Mouse (Mus musculus): ENCODE data around the gene Mogs. TPM values are rescaled to one million over a fixed set of nuclear protein-coding genes. Genes with fewer than 3 reads are reported as not detected.
A peak's percentile ranks its signal among the peaks of the same experiment; 100 is the strongest.

Mogs gene
- polyA plus RNA-seq, 3 experiments from 2014 or later, result 7.7 to 13.3 (median 12.9) TPM

- no peak for ATAC-seq
These were observed 7.7 kb downstream of the Mogs start for GRCm38 (mm10) chr6:83122961-83123360.

DNA sequence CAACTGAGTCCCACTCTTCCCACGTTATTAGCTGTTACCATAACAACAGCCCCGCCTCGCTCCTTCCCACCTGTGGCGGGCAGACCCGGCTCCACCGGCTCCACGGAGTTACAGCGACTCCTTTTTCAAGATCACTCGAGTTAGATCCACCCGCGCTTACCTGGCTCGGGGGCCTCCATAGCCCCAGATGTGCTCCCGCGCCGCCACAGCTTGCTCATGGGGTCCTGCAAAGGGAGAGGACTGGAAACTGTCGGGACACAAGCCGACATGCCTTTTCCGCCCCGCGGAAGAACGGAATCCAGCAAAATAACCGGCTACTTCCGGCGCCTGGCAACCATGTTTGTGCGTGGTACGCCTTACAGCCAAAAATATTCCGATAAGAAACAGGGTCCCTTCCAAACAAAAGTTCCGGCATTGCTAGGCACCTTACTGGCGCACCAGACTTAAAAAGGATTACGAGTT, 9.6 kb downstream of the Mogs start:
- peak; percentile 47 for ATAC-seq

GRCm38 (mm10) chr6:83125331-83125730, 10.0 kb downstream of the Mogs start, which contains the start of gene Ino80b:
Gene Ino80b, minus strand, starts transcription at chr6:83125431.
- no peak for ATAC-seq

- ATAC-seq, result no peak
These were observed 12.1 kb downstream of the Mogs start for GRCm38 (mm10) chr6:83127419-83127818.

GRCm38 (mm10) chr6:83131469-83132034, 16.3 kb downstream of the Mogs start:
- ATAC-seq, result no peak

DNA sequence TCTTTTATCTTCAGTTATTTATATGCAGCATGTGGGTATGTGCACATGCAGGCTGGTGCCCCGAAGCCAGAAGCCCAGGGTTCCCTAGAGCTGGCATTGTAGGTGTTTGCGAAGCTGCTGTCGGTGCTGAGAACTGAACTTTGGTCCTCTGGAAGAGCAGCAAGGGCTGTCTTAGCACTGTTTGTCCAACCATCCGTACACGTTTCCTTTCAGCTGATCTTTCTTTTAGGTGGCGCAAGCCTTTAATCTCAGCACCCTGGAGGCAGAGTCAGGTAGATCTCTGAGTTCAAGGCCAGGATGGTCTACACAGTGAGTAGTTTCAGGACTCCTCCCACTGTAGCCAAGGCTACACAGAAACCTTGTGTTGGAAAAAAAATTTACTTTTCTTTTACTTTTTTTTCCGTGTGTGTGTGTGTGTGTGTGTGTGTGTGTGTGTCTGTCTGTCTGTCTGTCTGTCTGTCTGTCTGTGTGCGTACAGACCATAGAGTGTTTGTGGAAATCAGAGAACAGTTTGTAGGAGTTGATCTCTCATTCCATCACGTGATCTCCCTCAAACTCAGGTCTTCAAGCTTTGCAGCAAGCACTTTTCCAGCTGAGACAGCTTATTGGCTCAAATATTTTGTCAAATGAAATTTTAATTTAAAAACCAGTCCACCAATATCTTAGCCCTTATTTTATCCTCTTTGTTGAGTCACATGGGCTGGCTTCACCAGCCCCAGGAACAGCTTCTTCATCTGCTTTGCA, 17.1 kb downstream of the Mogs start:
- ATAC-seq, result no peak

GRCm38 (mm10) chr6:83134226-83134625, 18.9 kb downstream of the Mogs start:
- no peak for ATAC-seq

DNA sequence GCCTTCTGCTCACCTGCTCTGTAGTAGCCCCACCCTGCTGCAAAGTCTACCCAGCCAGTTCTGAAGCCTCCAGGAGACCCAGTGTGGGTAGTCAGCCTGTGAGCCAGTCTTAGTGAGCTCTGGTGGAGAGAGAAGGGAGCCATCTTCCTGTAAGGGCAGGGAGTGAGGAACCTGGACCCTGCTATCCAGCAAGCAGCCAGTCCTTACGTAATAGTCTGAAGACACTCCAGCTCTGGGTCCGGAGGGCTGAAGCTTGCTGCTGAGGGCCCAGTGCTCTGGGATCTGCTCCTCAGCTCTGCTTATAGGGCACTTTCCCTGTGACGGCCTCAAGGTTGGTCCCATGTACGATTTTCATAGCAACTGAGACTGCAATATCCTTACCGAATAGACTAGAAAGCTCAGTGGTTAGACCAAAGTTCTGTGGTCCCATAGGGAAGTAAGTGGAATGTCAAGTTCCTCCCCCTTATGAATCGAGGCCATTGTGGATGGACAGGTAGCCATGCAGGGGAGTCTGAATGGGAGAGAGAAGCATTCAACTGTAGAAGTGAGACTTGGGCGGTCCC, 19.7 kb downstream of the Mogs start, which contains the start of gene Rtkn:
Rtkn (plus strand) TSS at position 513 of the 563 bp plus-strand sequence.
- no peak for ATAC-seq

GRCm38 (mm10) chr6:83135571-83136161, 20.4 kb downstream of the Mogs start:
- ATAC-seq, result peak; percentile 28

DNA sequence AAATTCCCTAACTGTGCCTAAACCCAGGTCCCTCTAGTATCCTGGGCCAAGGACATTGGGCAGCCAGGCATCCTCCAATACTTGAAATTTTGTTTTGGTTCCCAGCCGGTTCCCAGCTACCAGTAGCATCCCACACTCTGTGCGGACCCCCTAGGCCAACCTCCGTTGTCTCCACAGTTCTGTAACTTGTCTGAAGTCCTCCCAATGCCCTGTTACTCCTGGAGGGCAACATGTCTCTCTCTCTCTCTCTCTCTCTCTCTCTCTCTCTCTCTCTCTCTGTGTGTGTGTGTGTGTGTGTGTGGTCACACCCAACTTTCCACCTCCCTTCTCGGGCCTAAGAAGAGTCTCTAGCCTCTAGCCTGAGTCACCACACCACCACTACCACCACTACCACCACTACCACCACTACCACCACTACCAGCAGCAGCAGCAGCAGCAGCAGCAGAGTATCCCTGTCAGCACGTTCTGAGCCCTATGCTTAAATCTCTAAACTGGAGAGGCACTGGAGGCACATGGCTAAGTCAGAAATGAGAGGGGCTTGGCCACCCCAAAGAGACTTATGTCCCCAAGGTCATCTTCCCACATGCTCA, 21.1 kb downstream of the Mogs start:
- ATAC-seq, result no peak

- ATAC-seq, result no peak
These were observed 21.7 kb downstream of the Mogs start for GRCm38 (mm10) chr6:83136881-83137575.

DNA sequence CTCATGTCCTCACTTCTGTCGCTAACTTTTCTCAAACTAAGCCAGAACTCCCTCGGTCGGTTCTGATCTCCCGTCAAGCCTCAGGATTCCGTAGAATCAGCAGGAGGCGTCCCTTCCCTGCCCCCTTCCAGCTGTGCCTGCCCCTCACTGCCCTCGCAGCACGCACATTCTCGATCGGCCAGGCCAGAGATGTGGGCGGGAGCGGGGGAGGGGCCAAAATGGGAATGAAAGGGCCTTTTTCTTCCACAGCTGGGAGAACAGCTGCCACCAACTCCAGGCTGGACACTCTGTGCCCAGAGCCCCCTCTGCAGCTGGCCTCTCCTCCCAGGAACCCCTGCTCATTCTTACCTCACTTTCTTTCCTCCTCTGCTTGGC, 22.3 kb downstream of the Mogs start:
- ATAC-seq, result no peak

- ATAC-seq, result no peak
These were observed 22.8 kb downstream of the Mogs start for GRCm38 (mm10) chr6:83138056-83138455.

- ATAC-seq, result no peak
These were observed 24.7 kb downstream of the Mogs start for GRCm38 (mm10) chr6:83140044-83140443.

DNA sequence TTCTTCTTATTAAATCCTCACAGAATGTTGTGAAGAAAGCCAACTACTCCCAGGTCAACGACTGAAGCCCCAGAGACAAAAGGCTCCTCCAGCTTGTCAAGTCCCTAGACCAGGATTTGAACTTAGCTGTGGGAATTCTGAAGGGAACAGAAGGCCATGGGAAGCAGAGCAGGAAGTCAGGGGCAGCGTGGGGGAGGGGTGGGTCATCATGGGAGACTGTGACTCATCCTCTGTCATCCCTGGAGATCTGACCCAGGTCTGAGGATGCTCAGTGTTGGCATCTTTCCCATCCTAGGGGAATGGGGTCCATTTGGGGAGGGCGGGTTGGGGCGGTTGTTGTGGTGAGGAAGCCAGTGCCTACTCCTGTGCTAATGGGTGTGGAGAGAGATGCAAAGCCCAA, 26.3 kb downstream of the Mogs start:
- ATAC-seq, result no peak

GRCm38 (mm10) chr6:83142211-83142731, 27.0 kb downstream of the Mogs start:
- ATAC-seq, result no peak

DNA sequence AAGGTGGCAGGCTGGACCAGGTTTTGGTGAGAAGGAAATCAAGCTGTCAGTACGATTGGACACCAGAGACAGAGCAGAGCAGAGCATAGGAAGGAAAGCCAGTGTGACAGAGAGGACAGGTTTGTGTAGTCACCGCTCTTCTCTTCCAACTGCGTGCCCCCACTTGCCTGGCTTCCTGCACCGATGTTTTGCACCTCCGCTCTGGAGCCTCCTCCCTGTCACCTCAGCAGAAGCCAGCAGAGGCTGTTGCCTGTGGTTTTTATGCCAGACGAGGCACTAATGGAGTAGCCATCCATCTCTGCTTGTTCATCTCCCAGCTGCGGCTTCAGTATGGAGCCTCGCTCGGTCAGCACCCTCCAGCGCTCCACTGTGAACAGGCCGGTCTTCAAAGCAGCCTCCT, 27.6 kb downstream of the Mogs start:
- ATAC-seq, result no peak

- ATAC-seq, result no peak
These were observed 29.9 kb downstream of the Mogs start for GRCm38 (mm10) chr6:83145209-83145608.

DNA sequence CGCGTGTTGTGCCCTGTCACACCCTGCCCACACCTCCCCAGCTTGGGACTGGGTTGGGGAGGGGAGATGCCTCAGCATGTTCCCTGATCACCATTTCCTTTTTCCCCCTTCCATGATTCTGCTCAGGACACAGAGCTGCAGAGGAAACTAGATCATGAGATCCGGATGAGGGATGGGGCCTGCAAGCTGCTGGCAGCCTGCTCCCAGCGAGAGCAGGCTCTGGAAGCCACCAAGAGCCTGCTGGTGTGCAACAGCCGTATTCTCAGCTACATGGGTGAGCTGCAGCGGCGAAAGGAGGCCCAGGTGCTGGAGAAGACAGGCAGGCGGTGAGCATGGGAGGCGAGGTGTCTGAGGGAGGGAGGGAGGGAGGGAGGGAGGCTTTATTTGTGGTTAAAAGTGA, 30.5 kb downstream of the Mogs start:
- no peak for ATAC-seq

DNA sequence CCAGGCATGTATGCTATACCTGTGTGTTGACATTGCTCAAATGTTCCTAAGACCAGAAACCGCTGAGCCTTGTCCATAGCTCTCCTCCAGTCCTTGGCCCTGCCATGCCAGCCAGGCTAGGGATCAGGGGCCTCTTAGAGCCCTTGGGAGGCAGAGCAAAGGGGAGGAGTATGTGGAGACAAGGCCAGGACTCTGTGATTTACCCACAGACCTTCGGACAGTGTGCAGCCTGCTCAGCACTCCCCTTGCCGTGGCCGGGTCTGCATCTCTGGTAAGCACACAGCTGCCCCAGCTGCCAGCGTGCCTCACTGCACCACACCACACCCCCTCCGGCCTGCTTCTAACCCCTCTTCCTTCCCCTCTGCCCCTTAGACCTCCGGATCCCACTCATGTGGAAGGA, 32.0 kb downstream of the Mogs start:
- ATAC-seq, result no peak

DNA sequence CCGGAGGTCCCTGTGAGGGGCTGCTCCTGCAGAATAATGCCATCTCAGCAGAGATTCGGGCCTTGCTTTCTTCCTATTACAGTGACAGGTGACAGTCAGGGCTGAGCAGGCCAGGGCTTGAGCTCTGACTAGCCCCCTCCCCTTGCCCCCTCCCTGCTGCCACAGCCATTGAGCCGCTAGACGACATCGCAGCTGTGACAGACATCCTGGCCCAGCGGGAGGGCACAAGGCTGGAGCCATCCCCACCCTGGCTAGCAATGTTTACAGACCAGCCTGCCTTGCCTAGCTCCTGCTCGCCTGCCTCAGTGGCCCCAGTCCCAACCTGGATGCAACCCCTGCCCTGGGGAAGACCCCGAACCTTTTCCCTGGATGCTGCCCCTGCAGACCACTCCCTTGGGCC, 36.4 kb downstream of the Mogs start:
- no peak for ATAC-seq

DNA sequence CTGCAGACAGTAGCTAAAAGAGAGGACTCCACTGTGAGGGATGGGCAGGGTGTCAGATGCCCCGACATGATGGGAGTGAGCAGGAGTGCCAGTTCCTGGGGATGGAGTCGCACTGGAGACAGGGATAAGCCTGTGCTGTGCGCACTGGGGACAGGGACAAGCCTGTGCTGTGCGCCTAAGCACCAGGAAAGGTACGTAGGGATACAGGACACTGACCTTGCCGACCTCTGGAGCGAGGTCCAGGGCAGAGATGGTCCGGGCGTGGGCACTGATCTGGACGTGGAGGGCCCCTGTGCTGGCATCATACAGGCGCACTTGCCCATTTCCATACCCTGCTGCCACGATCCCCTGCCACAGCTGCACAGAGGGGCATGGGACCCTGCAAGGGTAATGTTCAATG, 37.7 kb downstream of the Mogs start:
- no peak for ATAC-seq

Measured in inflammation-experienced regulatory T-cells, adult 6 months (primary cell).